In genomic region chr6:51921831-51922230, GRCm38 (mm10) we compare ENCODE assay signal across 20 mouse cellular contexts.
"Had no signal": no experiment of that assay in that cellular context is flagged by ENCODE, and none has a peak within 500 bp of the region (broad histone marks: within the 10 kb centered on the region; RNA-seq: fewer than 3 reads in every experiment).

No protein-coding gene starts in this region.

- H3K9ac ChIP-seq: limb, embryonic 12.5 days; limb, embryonic 15.5 days; liver, embryonic 14.5 days; liver, postnatal 0 days; midbrain, embryonic 13.5 days had no signal

- H3K36me3 ChIP-seq: limb, embryonic 12.5 days; limb, embryonic 15.5 days; midbrain, embryonic 10.5 days; midbrain, embryonic 13.5 days had no signal

- H3K4me1 ChIP-seq: limb, embryonic 12.5 days; limb, embryonic 15.5 days; midbrain, embryonic 10.5 days; midbrain, embryonic 13.5 days had no signal

- H3K27me3 ChIP-seq: limb, embryonic 12.5 days; limb, embryonic 15.5 days; megakaryocyte, embryonic 14.5 days had no signal

- H3K27ac ChIP-seq: layer of hippocampus, adult 2 months; limb, embryonic 12.5 days; limb, embryonic 15.5 days; liver, embryonic 14.5 days; midbrain, embryonic 10.5 days; midbrain, embryonic 13.5 days; stomach, postnatal 0 days had no signal

- H3K9me3 ChIP-seq: limb, embryonic 12.5 days; limb, embryonic 15.5 days; megakaryocyte, embryonic 14.5 days; midbrain, embryonic 10.5 days; midbrain, embryonic 13.5 days had no signal

- DNase-seq: kidney, adult 11 months; kidney, adult 9 months; kidney, postnatal 25 days; layer of hippocampus, adult 9-11 months; liver, postnatal 0 days; lung, postnatal 10 days; lung, postnatal 36 days; right cerebral cortex, postnatal 4 days; thymus, adult 2 months; thymus, postnatal 14 days; thymus, postnatal 4 days had no signal

- H3K4me2 ChIP-seq: limb, embryonic 12.5 days; limb, embryonic 15.5 days; liver, embryonic 11.5 days; midbrain, embryonic 13.5 days had no signal

- H3K4me3 ChIP-seq: layer of hippocampus, adult 2 months; limb, embryonic 12.5 days; limb, embryonic 15.5 days; megakaryocyte, embryonic 14.5 days; midbrain, embryonic 10.5 days; midbrain, embryonic 13.5 days had no signal

- ATAC-seq: liver, postnatal 0 days; midbrain, embryonic 13.5 days had no signal
